Mouse (Mus musculus) adrenal gland, adult (tissue): ENCODE results near the gene Nop14.
"Not testable (repeated sequence)": the region's sequence is repeated elsewhere in the genome, so short reads cannot be mapped to it uniquely, and the experiment has no call there.

Experiments
- DNase-seq, 2 experiments: peaks; one replicate each; pipeline ENCODE4 v3.0.0; 2022 to 2023; ENCODE audit warnings: low spot score in 1 of 2; ENCODE audit not compliant: inconsistent age in 2 of 2

Nop14 gene

GRCm38 (mm10) chr5:34633641-34634040 is 26.3 kb downstream of the Nop14 start:
- DNase-seq: no peak

- DNase-seq: no peak
Measured at GRCm38 (mm10) chr5:34632996-34633395, 27.0 kb downstream of the Nop14 start.

- no peak for DNase-seq
Measured at GRCm38 (mm10) chr5:34609966-34610365, 50.0 kb downstream of the Nop14 start.

- DNase-seq: no peak
Measured at GRCm38 (mm10) chr5:34608226-34608625, 51.7 kb downstream of the Nop14 start.

GRCm38 (mm10) chr5:34607100-34607880 is 52.7 kb downstream of the Nop14 start:
- DNase-seq: no peak

- no peak for DNase-seq
Measured at GRCm38 (mm10) chr5:34604576-34604975, 55.4 kb downstream of the Nop14 start.

- DNase-seq: no peak
Measured at GRCm38 (mm10) chr5:34593202-34593727, 66.7 kb downstream of the Nop14 start.

GRCm38 (mm10) chr5:34592666-34593065 is 67.3 kb downstream of the Nop14 start:
- no peak for DNase-seq

GRCm38 (mm10) chr5:34592224-34592623 is 67.7 kb downstream of the Nop14 start:
- DNase-seq: not testable (repeated sequence)

GRCm38 (mm10) chr5:34591388-34592004 is 68.5 kb downstream of the Nop14 start:
- DNase-seq: no peak

- DNase-seq: no peak
Measured at GRCm38 (mm10) chr5:34590702-34591101, 69.2 kb downstream of the Nop14 start.

GRCm38 (mm10) chr5:34590059-34590458 is 69.9 kb downstream of the Nop14 start:
- no peak for DNase-seq
